ENCODE assay signal across 29 mouse cellular contexts in the genomic region with DNA sequence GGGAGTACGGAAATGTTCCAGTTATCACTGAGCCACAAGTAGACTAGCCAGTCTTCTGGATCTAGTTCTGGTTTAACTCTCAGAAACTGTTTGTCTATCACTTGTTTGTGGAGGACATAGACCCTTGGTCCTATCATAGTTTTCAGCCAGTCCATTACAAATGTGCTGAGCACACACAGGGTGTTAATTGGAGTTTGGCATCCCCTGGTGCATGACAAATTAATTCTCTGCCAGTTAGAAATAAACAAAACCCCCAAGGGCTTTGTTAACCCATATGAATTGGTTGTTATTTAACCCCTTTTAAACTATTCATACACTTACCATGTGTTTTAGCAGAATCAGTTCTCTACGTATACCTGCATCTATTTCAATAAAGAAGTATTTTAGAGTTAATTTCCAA.
DNase-seq lines count a peak whose midpoint lies in the region; ATAC-seq and TF ChIP-seq lines count a peak whose summit lies in the region.
"Had no signal": no experiment of that assay in that cellular context is flagged by ENCODE, and none has a peak within 500 bp of the region (broad histone marks: within the 10 kb centered on the region; RNA-seq: fewer than 3 reads in every experiment).

No protein-coding gene starts in this region.

- H3K4me1 ChIP-seq in embryonic facial prominence, embryonic 14.5 days (ENCODE audit: control insufficient read depth, insufficient read depth, low read length): no peaks in the 10 kb centered on the region
- no peaks in the 10 kb centered on the region for H3K4me1 ChIP-seq in embryonic facial prominence, embryonic 10.5 days
- H3K4me1 ChIP-seq in hindbrain, postnatal 0 days (ENCODE audit: insufficient read depth, low read length): no peaks in the 10 kb centered on the region
- H3K4me1 ChIP-seq in hindbrain, embryonic 10.5 days (replicated peaks): no peaks in the 10 kb centered on the region
- H3K4me1 ChIP-seq in midbrain, embryonic 14.5 days (ENCODE audit: control insufficient read depth, insufficient read depth, low read length): no peaks in the 10 kb centered on the region
- H3K4me1 ChIP-seq in midbrain, embryonic 16.5 days (ENCODE audit: control insufficient read depth, insufficient read depth, low read length): no peaks in the 10 kb centered on the region
- H3K4me1 ChIP-seq: embryonic facial prominence, embryonic 13.5 days; liver, embryonic 12.5 days; midbrain, embryonic 12.5 days had no signal

- peak; percentile 5 for DNase-seq in embryonic facial prominence, embryonic 14.5 days (ENCODE audit: low spot score)
- no peak for DNase-seq in embryonic facial prominence, embryonic 10.5 days (ENCODE audit: low spot score)
- DNase-seq in hindbrain, postnatal 0 days (ENCODE audit: low spot score): peak; percentile 51
- no peak for DNase-seq in hindbrain, embryonic 10.5 days (ENCODE audit: low spot score)
- peak; percentile 28 for DNase-seq in midbrain, embryonic 14.5 days
- peak; percentile 77 for DNase-seq in brain, embryonic 14.5 days (ENCODE audit: low read depth)
- no peak for DNase-seq in embryo, embryonic 10 days (ENCODE audit: low spot score)
- DNase-seq: adrenal gland, adult 8-10 months; cerebellum, adult 8-10 months; cerebellum, postnatal 36 days; embryo, embryonic 11 days; gastrocnemius, postnatal 14 days; heart, postnatal 14 days; layer of hippocampus, postnatal 36 days; left cerebral cortex, postnatal 4 days; liver, postnatal 0 days; lung, postnatal 36 days; right cerebral cortex, adult 18-20 months; right cerebral cortex, postnatal 4 days; thymus, adult 18-20 months; thymus, postnatal 25 days had no signal

- no peaks in the 10 kb centered on the region for H3K9me3 ChIP-seq in embryonic facial prominence, embryonic 14.5 days (ENCODE audit: control insufficient read depth, low read length)
- H3K9me3 ChIP-seq in embryonic facial prominence, embryonic 10.5 days: no peaks in the 10 kb centered on the region
- no peaks in the 10 kb centered on the region for H3K9me3 ChIP-seq in hindbrain, postnatal 0 days (ENCODE audit: low read length)
- no peaks in the 10 kb centered on the region for H3K9me3 ChIP-seq in hindbrain, embryonic 10.5 days
- no peaks in the 10 kb centered on the region for H3K9me3 ChIP-seq in midbrain, embryonic 14.5 days (ENCODE audit: control insufficient read depth, low read length)
- H3K9me3 ChIP-seq in midbrain, embryonic 16.5 days (replicated peaks; ENCODE audit: control insufficient read depth, low read length, poor library complexity, severe bottlenecking): no peaks in the 10 kb centered on the region
- H3K9me3 ChIP-seq: embryonic facial prominence, embryonic 13.5 days; liver, embryonic 12.5 days; midbrain, embryonic 12.5 days had no signal

- ATAC-seq in embryonic facial prominence, embryonic 14.5 days (ENCODE audit: low read depth): no peak
- ATAC-seq in hindbrain, postnatal 0 days: no peak
- no peak for ATAC-seq in midbrain, embryonic 14.5 days (ENCODE audit: low FRiP score, low TSS enrichment)
- no peak for ATAC-seq in midbrain, embryonic 16.5 days
- ATAC-seq: liver, embryonic 12.5 days; liver, postnatal 0 days had no signal

- no peaks in the 10 kb centered on the region for H3K27me3 ChIP-seq in embryonic facial prominence, embryonic 14.5 days (replicated peaks; ENCODE audit: control insufficient read depth, insufficient read depth, low read length)
- H3K27me3 ChIP-seq in embryonic facial prominence, embryonic 10.5 days (replicated peaks; ENCODE audit: low read depth, poor library complexity, severe bottlenecking): no peaks in the 10 kb centered on the region
- H3K27me3 ChIP-seq in hindbrain, postnatal 0 days (ENCODE audit: insufficient read depth, low read length): no peaks in the 10 kb centered on the region
- H3K27me3 ChIP-seq in hindbrain, embryonic 10.5 days (ENCODE audit: insufficient read depth, poor library complexity, severe bottlenecking): no peaks in the 10 kb centered on the region
- H3K27me3 ChIP-seq in midbrain, embryonic 14.5 days (ENCODE audit: control insufficient read depth, insufficient read depth, low read length): no peaks in the 10 kb centered on the region
- H3K27me3 ChIP-seq in midbrain, embryonic 16.5 days (ENCODE audit: control insufficient read depth, insufficient read depth, low read depth, low read length): no peaks in the 10 kb centered on the region
- H3K27me3 ChIP-seq: CH12.LX; embryonic facial prominence, embryonic 13.5 days; liver, embryonic 12.5 days; midbrain, embryonic 12.5 days had no signal

- no peak for TF ChIP-seq POLR2A in brain, embryonic 14.5 days (IDR thresholded peaks at IDR 0.05; ENCODE audit: borderline replicate concordance, extremely low read depth, insufficient read depth, insufficient read length, poor library complexity, severe bottlenecking)

- no peak overlapping the region for H3K4me2 ChIP-seq in embryonic facial prominence, embryonic 14.5 days (ENCODE audit: low read depth, low read length)
- H3K4me2 ChIP-seq in hindbrain, postnatal 0 days (ENCODE audit: low read depth, low read length): no peak overlapping the region
- H3K4me2 ChIP-seq in midbrain, embryonic 14.5 days (ENCODE audit: low read length): no peak overlapping the region
- H3K4me2 ChIP-seq in midbrain, embryonic 16.5 days (ENCODE audit: low read length): no peak overlapping the region
- H3K4me2 ChIP-seq: embryonic facial prominence, embryonic 13.5 days; liver, embryonic 12.5 days; midbrain, embryonic 12.5 days had no signal

- no peak overlapping the region for H3K27ac ChIP-seq in embryonic facial prominence, embryonic 14.5 days (replicated peaks; ENCODE audit: low read depth, low read length)
- no peak overlapping the region for H3K27ac ChIP-seq in embryonic facial prominence, embryonic 10.5 days (replicated peaks)
- no peak overlapping the region for H3K27ac ChIP-seq in hindbrain, postnatal 0 days
- H3K27ac ChIP-seq in hindbrain, embryonic 10.5 days: no peak overlapping the region
- H3K27ac ChIP-seq in midbrain, embryonic 14.5 days (replicated peaks; ENCODE audit: low read depth, low read length): no peak overlapping the region
- no peak overlapping the region for H3K27ac ChIP-seq in midbrain, embryonic 16.5 days (ENCODE audit: low read length)
- H3K27ac ChIP-seq: embryonic facial prominence, embryonic 13.5 days; kidney, postnatal 0 days; liver, embryonic 12.5 days; midbrain, embryonic 12.5 days; stomach, postnatal 0 days had no signal

- H3K4me3 ChIP-seq in embryonic facial prominence, embryonic 14.5 days (ENCODE audit: low read depth, low read length): no peak overlapping the region
- no peak overlapping the region for H3K4me3 ChIP-seq in embryonic facial prominence, embryonic 10.5 days
- H3K4me3 ChIP-seq in hindbrain, postnatal 0 days (ENCODE audit: low read length): no peak overlapping the region
- no peak overlapping the region for H3K4me3 ChIP-seq in hindbrain, embryonic 10.5 days
- no peak overlapping the region for H3K4me3 ChIP-seq in midbrain, embryonic 14.5 days (replicated peaks; ENCODE audit: low read depth, low read length)
- no peak overlapping the region for H3K4me3 ChIP-seq in midbrain, embryonic 16.5 days (ENCODE audit: low read depth, low read length)
- H3K4me3 ChIP-seq: embryonic facial prominence, embryonic 13.5 days; erythroblast, embryonic 14.5 days; liver, embryonic 12.5 days; midbrain, embryonic 12.5 days had no signal

- 64% methylated on average over 2 of the region's 2 CpGs for WGBS in embryonic facial prominence, embryonic 14.5 days
- 69% methylated on average over 2 of the region's 2 CpGs for whole genome bisulfite sequencing in embryonic facial prominence, embryonic 10.5 days
- WGBS in hindbrain, postnatal 0 days: 43% methylated on average over 2 of the region's 2 CpGs
- 70% methylated on average over 2 of the region's 2 CpGs for WGBS in hindbrain, embryonic 10.5 days
- 59% methylated on average over 2 of the region's 2 CpGs for WGBS in midbrain, embryonic 14.5 days
- WGBS in midbrain, embryonic 16.5 days: 59% methylated on average over 2 of the region's 2 CpGs

- no peak overlapping the region for H3K9ac ChIP-seq in embryonic facial prominence, embryonic 14.5 days (ENCODE audit: low read depth, low read length)
- no peak overlapping the region for H3K9ac ChIP-seq in hindbrain, postnatal 0 days (replicated peaks; ENCODE audit: low read length)
- no peak overlapping the region for H3K9ac ChIP-seq in midbrain, embryonic 14.5 days (replicated peaks; ENCODE audit: low read length)
- no peak overlapping the region for H3K9ac ChIP-seq in midbrain, embryonic 16.5 days (ENCODE audit: low read depth, low read length)
- H3K9ac ChIP-seq: embryonic facial prominence, embryonic 13.5 days; liver, embryonic 12.5 days; liver, postnatal 0 days; midbrain, embryonic 12.5 days had no signal

- TF ChIP-seq CTCF in hindbrain, postnatal 0 days (IDR thresholded peaks at IDR 0.05; ENCODE audit: low read depth): no peak
- no peak for TF ChIP-seq CTCF in brain, embryonic 14.5 days (IDR thresholded peaks at IDR 0.05; ENCODE audit: borderline replicate concordance, extremely low read depth, insufficient read depth, insufficient read length)

- no peaks in the 10 kb centered on the region for H3K36me3 ChIP-seq in embryonic facial prominence, embryonic 14.5 days (ENCODE audit: control insufficient read depth, insufficient read depth, low read length)
- no peaks in the 10 kb centered on the region for H3K36me3 ChIP-seq in embryonic facial prominence, embryonic 10.5 days (replicated peaks)
- no peaks in the 10 kb centered on the region for H3K36me3 ChIP-seq in hindbrain, postnatal 0 days (ENCODE audit: insufficient read depth, low read length)
- H3K36me3 ChIP-seq in hindbrain, embryonic 10.5 days: no peaks in the 10 kb centered on the region
- H3K36me3 ChIP-seq in midbrain, embryonic 14.5 days (ENCODE audit: control insufficient read depth, insufficient read depth, low read length): no peaks in the 10 kb centered on the region
- H3K36me3 ChIP-seq in midbrain, embryonic 16.5 days (ENCODE audit: control insufficient read depth, insufficient read depth, low read length): no peaks in the 10 kb centered on the region
- H3K36me3 ChIP-seq: embryonic facial prominence, embryonic 13.5 days; liver, embryonic 12.5 days; midbrain, embryonic 12.5 days had no signal

Comparison
In these comparisons a context has a peak if more than half of its experiments do, and no peak if none do; other contexts are left out.
1. DNase-seq: peak in embryonic facial prominence, embryonic 14.5 days (single experiment), hindbrain, postnatal 0 days (single experiment), midbrain, embryonic 14.5 days (single experiment) and brain, embryonic 14.5 days (single experiment); none in embryonic facial prominence, embryonic 10.5 days (single experiment), hindbrain, embryonic 10.5 days (single experiment) and embryo, embryonic 10 days (single experiment).